Mouse (Mus musculus): ENCODE results near the gene Tmem52. TPM values are rescaled to one million over a fixed set of nuclear protein-coding genes. Genes with fewer than 3 reads are reported as not detected.

Tmem52 gene
- polyA plus RNA-seq (2021; fragmentation: Nextera tagmentation): 3.0 and 5.0 TPM in 2 replicates
- long read RNA-seq, experiment 1, partial matches to known transcripts: 0 of 3 reads
- long read RNA-seq, experiment 1, other reads (novel, unspliced or antisense): 1 of 3 reads
- long read RNA-seq, experiment 2, partial matches to known transcripts: 1 of 6 reads
- long read RNA-seq, experiment 2, other reads (novel, unspliced or antisense): 0 of 6 reads

DNA sequence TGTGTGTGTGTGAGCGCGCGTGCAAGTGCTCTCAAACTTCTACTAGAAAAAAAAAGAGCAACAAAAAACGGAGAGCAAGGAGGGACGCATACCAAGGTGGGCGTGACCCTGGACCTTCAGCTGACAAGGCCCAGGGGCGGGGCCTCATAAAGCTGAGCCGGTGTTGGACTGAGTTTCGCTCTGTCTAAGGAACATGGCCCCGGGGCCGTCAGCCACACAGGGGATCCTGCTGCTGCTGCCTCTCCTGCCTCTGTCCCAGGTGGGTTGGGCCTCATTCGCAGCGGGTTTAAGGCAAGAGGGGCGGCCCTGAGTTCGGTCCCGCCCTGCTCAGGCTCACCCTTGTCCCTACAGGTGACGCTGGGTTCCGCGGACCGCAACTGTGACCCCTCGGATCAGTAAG lies at the start of gene Tmem52:
Gene Tmem52, plus strand, starts transcription at position 163 of the 400 bp plus-strand sequence.

DNA sequence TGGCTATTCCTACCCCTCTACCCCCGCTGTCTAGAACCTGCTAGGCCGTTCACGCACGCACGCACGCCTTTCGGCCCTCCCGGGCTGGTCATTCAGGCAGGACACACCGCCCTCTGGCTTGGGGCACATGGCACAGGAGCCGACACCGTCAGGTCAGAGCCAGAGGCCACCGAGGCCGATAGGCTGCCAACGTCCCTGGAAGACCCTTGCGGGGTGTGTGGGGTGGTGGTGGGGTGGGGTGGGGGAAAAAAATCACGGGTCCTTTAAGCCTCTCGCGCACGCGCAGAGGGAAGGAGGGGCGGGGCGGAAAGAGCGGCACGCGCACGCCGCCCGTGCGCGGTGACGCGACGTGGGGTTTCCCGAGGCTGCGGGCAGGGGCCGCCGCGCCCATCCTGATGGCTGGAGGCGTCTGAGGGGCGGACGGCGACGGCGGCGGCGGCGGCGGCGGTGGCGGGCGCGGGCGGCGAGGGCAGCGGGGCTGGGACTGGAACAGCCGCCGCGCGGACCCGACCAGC lies 22.1 kb downstream of the Tmem52 start, which contains the start of gene Gnb1:
Gene Gnb1, plus strand, starts transcription at position 372 of the 515 bp plus-strand sequence.

Other genes with a start within 250 kb of the Tmem52 start
- 12.3 and 14.8 TPM in 2 replicates for gene Ski, start 246.5 kb upstream of the Tmem52 start, polyA plus RNA-seq (2021; fragmentation: Nextera tagmentation)
- gene Faap20, start 219.3 kb upstream of the Tmem52 start, polyA plus RNA-seq (2021; fragmentation: Nextera tagmentation): 34.7 and 36.4 TPM in 2 replicates
- gene Prkcz, start 107.8 kb upstream of the Tmem52 start, polyA plus RNA-seq (2021; fragmentation: Nextera tagmentation): 135 and 154 TPM in 2 replicates
- 108 and 113 TPM in 2 replicates for gene Gabrd, start 71.0 kb upstream of the Tmem52 start, polyA plus RNA-seq (2021; fragmentation: Nextera tagmentation)
- 6.5 and 9.3 TPM in 2 replicates for gene Cfap74, start 59.9 kb upstream of the Tmem52 start, polyA plus RNA-seq (2021; fragmentation: Nextera tagmentation)
- gene Gnb1, start 22.2 kb downstream of the Tmem52 start, polyA plus RNA-seq (2021; fragmentation: Nextera tagmentation): 1,449 and 1,717 TPM in 2 replicates
- gene Nadk, start 93.3 kb downstream of the Tmem52 start, polyA plus RNA-seq (2021; fragmentation: Nextera tagmentation): 50.0 and 57.1 TPM in 2 replicates
- 25.0 and 31.7 TPM in 2 replicates for gene Slc35e2, start 132.3 kb downstream of the Tmem52 start, polyA plus RNA-seq (2021; fragmentation: Nextera tagmentation)
- 42.7 and 48.3 TPM in 2 replicates for gene Cdk11b, start 155.7 kb downstream of the Tmem52 start, polyA plus RNA-seq (2021; fragmentation: Nextera tagmentation)
- gene Gm10563, start 176.3 kb downstream of the Tmem52 start, polyA plus RNA-seq (2021; fragmentation: Nextera tagmentation): not detected in 2 replicates
- gene Mmp23, start 184.3 kb downstream of the Tmem52 start, polyA plus RNA-seq (2021; fragmentation: Nextera tagmentation): 0.69 and 1.4 TPM in 2 replicates
- 19.7 and 26.1 TPM in 2 replicates for gene Mib2, start 200.1 kb downstream of the Tmem52 start, polyA plus RNA-seq (2021; fragmentation: Nextera tagmentation)
- 11.4 and 23.4 TPM in 2 replicates for gene Fndc10, start 225.2 kb downstream of the Tmem52 start, polyA plus RNA-seq (2021; fragmentation: Nextera tagmentation)
- 228 and 240 TPM in 2 replicates for gene Ssu72, start 235.7 kb downstream of the Tmem52 start, polyA plus RNA-seq (2021; fragmentation: Nextera tagmentation)

All from left cerebral cortex, adult 6 months (tissue).